Mouse (Mus musculus): Measurements from ENCODE around the gene Hist2h2bb. TPM values are rescaled to one million over a fixed set of nuclear protein-coding genes. Genes with fewer than 3 reads are reported as not detected.

The Hist2h2bb gene
- 100 to 1,000 TPM; 491 to 635 TPM for total RNA-seq (2021)
- long read RNA-seq, experiment 1, partial matches to known transcripts, result 0 of 1 reads
- long read RNA-seq, experiment 1, other reads (novel, unspliced or antisense), result 0 of 1 reads
- long read RNA-seq, experiment 2, result 0 reads

DNA sequence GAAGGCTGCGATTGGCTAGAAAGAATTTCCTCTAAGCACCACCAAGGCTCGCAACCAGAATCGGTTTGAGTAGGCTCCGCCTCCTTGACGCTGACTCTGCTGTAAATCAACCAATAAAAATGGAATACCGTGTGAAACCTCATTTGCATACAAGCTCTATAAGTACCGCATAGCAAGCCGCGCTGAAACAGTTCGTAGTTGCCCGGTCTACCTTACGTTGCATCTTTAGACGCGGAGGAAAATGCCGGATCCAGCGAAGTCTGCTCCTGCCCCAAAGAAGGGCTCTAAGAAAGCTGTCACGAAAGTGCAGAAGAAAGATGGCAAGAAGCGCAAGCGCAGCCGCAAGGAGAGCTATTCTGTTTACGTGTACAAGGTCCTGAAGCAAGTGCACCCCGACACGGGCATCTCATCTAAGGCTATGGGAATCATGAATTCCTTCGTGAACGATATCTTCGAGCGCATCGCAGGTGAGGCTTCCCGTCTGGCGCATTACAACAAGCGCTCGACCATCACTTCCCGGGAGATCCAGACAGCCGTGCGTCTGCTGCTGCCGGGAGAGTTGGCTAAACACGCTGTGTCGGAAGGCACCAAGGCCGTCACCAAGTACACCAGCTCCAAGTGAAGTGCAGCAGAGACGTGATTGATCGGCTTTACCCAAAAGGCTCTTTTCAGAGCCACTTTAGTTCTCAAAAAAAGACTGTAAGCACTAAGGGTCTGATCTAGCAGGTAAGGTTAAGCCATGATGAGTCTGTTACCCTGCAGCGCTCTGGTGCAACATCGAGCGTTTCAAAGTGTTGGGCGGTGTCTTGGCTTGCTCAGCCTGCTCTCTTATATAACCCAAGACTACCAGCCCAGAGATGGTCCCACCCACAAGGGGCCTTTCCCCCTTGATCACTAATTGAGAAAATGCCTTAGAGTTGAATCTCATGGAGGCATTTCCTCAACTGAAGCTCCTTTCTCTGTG lies at the start of gene Hist2h2bb:
Gene Hist2h2bb, plus strand, starts transcription at position 242 of the 964 bp plus-strand sequence.
- DNase-seq, result peak; percentile 89

- peak; percentile 35 for DNase-seq
Measured at GRCm38 (mm10) chr3:96220131-96220764, 49.3 kb upstream of the Hist2h2bb start.

- DNase-seq, result peak; percentile 91
Measured at GRCm38 (mm10) chr3:96220765-96221639, 48.5 kb upstream of the Hist2h2bb start, which contains the start of the genes Hist2h2ac and Hist2h2be. Gene Hist2h2ac (minus strand): TSS chr3:96220880. Gene Hist2h2be (plus strand): TSS chr3:96221119.

DNA sequence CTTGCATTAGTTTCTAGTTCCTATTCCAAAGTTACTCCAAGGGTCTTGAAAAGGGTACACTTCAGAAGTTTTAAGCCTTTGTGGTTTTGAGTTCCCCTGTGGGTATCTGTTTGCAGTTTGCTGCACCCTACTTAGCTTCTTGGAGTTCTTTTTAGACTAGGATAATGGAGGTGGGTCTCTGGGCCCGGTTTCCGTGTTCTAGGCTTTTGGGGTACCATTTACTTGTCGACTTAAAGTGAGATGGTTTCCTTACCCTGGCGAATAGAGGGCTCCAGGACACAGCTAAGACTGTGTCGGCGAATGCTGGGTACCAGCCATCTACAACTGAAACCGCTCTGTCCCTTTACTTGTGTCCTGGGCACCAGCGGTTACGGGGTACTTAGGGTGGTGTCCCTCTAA lies 47.9 kb upstream of the Hist2h2bb start:
- DNase-seq, result peak; percentile 37

DNA sequence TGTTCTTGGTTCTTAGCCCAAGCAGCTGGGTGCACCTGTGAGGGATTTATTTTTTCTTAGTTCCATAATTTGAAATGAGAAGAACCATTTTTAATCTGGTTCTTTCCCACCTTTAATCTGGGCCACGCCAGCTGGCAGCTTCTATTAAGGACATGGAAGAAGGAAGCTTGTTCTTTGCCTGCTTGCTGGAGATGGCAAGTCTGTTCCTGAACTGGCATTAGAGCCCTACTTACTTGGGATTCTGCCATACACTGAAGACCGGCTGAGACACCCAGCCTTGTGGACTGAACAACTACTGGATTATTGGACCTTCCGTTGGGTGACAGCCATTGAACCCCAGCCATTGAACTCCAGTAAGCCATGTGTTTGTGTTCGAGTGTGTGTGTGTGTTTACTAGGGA lies 46.8 kb upstream of the Hist2h2bb start:
- DNase-seq, result no peak

DNA sequence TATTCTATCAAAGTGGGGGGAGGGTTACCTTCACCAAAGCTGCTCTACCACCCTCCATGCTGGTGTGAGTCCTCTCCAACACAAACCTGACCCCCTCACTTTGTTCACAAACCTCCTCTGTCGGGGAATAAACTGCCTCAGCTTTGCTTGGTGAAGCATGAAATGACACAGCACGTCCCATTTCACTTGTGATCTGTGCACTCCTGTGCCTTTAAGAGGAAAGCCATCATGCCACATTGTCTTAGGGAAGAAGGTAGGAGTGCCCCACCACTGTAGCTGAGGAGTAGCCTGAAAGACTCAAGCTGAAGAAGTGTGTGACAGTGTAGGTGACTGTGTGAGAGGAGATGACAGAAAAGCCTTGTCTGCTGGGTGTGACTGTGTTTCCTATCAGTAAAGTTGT lies 44.1 kb upstream of the Hist2h2bb start:
- no peak for DNase-seq

- no peak for DNase-seq
Measured at GRCm38 (mm10) chr3:96226695-96227648, 42.6 kb upstream of the Hist2h2bb start.

GRCm38 (mm10) chr3:96228828-96229227 lies 40.7 kb upstream of the Hist2h2bb start:
- DNase-seq, result no peak

GRCm38 (mm10) chr3:96230404-96230803 lies 39.1 kb upstream of the Hist2h2bb start:
- DNase-seq, result no peak

DNA sequence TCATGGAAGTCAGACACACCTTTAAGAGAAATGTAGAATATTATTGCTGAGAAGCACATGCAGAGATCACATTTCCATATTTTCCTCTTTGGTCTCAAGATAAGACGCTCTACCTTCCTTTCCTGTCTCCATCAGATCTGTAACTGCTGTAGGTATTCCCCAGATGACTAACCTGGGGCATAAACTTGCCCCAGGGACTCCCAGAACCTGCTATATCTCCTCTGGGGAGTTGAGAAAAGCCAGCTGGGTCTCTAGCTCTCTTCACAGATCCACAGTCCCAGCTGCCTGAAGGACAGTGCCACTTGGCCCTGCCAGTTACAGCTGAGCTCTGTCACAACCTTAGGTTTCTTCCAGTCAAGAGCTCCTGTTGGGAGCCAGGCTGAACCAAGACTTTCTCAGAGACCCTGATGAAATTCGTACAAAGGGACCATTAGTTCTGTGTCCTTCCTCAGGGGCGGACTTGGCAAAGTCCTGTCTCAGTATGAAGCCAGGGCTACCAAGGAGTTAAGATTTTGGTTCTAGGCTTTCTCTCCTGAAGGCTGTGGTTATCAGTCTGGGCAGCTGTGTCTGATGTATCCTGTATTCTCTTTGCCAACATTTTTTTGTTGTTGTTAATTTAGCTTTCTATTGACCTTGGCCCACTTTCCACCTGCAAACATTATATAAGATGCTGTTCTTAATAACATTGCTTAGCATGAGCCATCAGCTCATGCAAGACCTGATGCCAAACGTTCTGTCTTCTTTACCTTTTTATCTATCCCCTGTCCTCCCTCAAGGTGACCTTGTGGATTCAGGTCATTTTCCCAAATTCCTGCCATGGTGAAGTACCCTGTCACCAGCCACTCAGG lies 38.4 kb upstream of the Hist2h2bb start:
- no peak for DNase-seq

GRCm38 (mm10) chr3:96231758-96232120 lies 37.8 kb upstream of the Hist2h2bb start:
- DNase-seq, result no peak

- no peak for DNase-seq
Measured at GRCm38 (mm10) chr3:96234914-96235313, 34.6 kb upstream of the Hist2h2bb start.

GRCm38 (mm10) chr3:96235836-96236235 lies 33.7 kb upstream of the Hist2h2bb start:
- DNase-seq, result no peak

DNA sequence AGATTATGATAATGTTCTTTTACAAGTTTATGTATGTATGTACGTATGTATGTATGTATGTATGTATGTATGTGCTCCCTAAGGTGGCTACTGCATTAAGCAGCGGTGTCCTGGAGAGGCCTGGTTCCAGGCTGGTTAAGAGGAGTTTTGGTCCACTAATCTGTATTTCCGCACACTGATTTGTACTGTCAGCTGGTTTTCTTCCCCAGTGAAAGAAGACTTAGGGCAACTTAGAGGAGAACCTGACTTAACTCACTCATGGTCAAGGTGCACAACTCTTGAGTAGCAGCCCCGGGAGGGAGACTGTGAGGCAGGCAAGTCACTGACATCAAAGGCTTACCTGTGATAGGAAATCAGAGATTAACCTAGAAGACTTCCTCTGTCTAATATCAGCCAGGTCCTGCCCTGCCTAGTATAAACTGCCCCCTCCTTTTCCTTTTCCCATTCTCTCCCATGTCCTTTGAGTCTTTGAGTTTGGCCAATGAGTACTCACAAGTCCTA lies 32.7 kb upstream of the Hist2h2bb start:
- DNase-seq, result no peak

GRCm38 (mm10) chr3:96237335-96237903 lies 32.1 kb upstream of the Hist2h2bb start:
- no peak for DNase-seq

DNA sequence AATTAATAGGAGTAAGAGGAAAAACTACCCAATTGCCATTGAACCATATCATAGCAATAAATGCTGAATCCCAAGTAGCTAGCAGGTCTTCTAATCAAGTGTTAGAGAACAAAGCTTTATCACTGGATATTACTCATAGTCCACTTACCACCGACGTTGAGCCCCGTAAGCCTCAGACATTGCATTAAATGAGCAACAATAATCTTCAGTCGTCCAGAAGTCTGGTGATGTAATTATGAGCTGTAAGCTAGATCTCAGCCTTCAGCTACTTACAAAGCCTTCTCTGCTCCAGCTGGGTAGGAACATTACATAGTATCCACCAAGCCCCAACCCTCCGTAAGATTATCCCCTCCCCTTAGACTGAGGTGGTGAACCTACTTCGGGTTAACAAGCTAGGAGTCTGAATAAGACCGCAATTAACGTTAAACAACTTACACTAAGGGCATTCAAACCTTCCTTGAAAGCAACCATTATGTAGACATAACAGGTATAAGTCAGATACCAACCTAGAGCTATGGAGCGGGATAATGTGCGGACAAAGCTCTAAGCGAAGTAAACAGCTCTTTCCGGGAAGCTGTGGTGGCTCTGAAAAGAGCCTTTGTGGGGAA lies 31.5 kb upstream of the Hist2h2bb start:
- no peak for DNase-seq

DNA sequence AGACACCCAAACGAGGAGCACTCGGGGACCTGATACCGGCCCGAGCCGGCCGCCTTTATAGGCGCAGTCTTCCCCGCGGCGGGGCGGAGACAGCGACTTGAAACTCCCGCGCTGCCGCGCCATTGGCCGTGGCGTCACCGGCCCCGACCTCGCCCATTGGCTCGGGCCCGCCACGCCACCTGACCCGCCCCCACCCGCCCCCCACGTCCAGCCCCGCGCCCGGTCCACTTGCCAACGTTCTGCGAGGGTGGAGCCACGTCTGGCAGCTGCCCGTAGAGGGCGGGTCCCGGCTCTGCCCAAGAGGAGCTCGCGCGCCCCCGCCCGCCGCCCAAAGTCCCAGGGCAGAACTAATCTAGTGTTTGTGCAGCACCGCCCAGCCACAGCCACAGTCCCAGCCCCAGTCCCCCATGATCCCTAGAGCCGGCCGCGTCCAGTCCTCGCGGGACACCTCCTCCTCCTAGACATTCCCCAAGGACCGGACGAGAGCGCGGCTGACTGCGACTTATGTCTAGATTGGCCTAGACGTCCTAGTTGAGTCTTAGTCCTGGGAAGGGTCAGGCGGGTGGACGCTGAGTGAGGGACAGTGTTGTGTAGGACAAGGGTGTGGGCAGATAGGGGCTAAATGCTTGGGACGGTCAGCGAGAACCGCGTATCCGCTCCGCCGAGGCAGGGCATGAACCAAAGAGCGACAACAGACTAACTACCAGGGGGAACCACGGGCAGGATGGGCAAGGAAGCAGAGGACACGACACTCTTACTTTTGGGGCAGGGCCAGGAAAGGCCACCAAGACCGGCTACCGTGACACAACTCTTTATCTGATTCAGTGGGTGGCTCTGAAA lies 30.4 kb upstream of the Hist2h2bb start, which contains the start of gene Hist2h3c2:
Gene Hist2h3c2, minus strand, starts transcription at position 174 of the 840 bp plus-strand sequence.
- DNase-seq, result peak; percentile 65

Data from adrenal gland, postnatal 10 days (tissue).